In the genomic region with DNA sequence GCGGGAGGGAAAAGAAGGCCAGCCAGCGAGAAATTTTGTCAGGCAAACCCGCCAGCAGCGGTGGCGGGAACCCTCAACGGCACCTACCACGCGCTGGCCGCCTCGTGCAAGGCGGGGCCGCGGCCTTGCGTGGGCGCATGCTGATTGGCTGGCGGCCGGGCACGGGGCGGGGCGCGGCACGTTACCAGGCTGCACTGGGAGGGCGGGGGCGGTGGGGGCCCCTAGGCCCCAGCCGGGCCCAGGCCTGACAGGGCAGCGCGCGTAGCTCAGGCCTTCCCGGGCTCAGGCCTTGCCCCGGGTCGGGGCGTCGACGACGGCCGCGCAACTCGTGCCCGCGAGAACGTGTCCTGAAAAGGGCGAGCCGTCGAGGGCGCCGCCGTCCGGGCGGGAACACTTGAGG, we compare ENCODE assay signal across 9 mouse cellular contexts. TPM values are rescaled to one million over a fixed set of nuclear protein-coding genes. Genes with fewer than 3 reads are reported as not detected.
DNase-seq lines count a peak whose midpoint lies in the region; ATAC-seq lines count a peak whose summit lies in the region.
"Had no signal": no experiment of that assay in that cellular context is flagged by ENCODE, and none has a peak within 500 bp of the region (broad histone marks: within the 10 kb centered on the region; RNA-seq: fewer than 3 reads in every experiment).

No protein-coding gene starts in this region.

- no peak for DNase-seq in heart, postnatal 14 days
- DNase-seq in R1 (ENCODE audit: low read depth, low spot score), result peak; percentile 37
- no peak for DNase-seq in ovary, adult 18-20 months (ENCODE audit: low spot score)
- no peak for DNase-seq in right cerebral cortex, postnatal 10 days (ENCODE audit: low spot score in 2 of 2)

- no peak for ATAC-seq in heart, embryonic 16.5 days (replicated peaks; ENCODE audit: extremely low read depth, insufficient read depth, low FRiP score)
- ATAC-seq in hindbrain, embryonic 12.5 days (ENCODE audit: low FRiP score), result peak; percentile 53
- peak; percentile 78 for ATAC-seq in midbrain, embryonic 13.5 days
- ATAC-seq in CD4-positive, CD25-positive, alpha-beta regulatory T cell, adult 4 months, result no peak

- H3K9me3 ChIP-seq in heart, embryonic 16.5 days (replicated peaks; ENCODE audit: control insufficient read depth, low read length), result peaks cover 8% of the 10 kb centered on the region
- H3K9me3 ChIP-seq in hindbrain, embryonic 12.5 days (replicated peaks), result peaks cover 4% of the 10 kb centered on the region; the same call in 1 of the 2 replicates
- H3K9me3 ChIP-seq in midbrain, embryonic 13.5 days, result 0 out of 2 replicates have a peak, but pooled peaks cover 4% of the 10 kb centered on the region

- H3K4me1 ChIP-seq in heart, embryonic 16.5 days (ENCODE audit: control insufficient read depth, insufficient read depth, low read length), result no peaks in the 10 kb centered on the region
- H3K4me1 ChIP-seq in hindbrain, embryonic 12.5 days, result peaks cover 7% of the 10 kb centered on the region
- peaks cover 6% of the 10 kb centered on the region; the same call in 1 of the 2 replicates for H3K4me1 ChIP-seq in midbrain, embryonic 13.5 days (replicated peaks)

- H3K9ac ChIP-seq in heart, embryonic 16.5 days (ENCODE audit: low read length), result no peak overlapping the region
- no peak overlapping the region for H3K9ac ChIP-seq in hindbrain, embryonic 12.5 days
- H3K9ac ChIP-seq in midbrain, embryonic 13.5 days (replicated peaks), result no peak overlapping the region

- peak overlapping the region; percentile 77 for H3K4me2 ChIP-seq in heart, embryonic 16.5 days (ENCODE audit: low read depth, low read length)
- peak overlapping the region; percentile 53 for H3K4me2 ChIP-seq in hindbrain, embryonic 12.5 days (replicated peaks)
- H3K4me2 ChIP-seq in midbrain, embryonic 13.5 days (replicated peaks), result peak overlapping the region; percentile 65

- H3K4me3 ChIP-seq in heart, embryonic 16.5 days (ENCODE audit: low read length), result peak overlapping the region; percentile 59
- peak overlapping the region; percentile 50 for H3K4me3 ChIP-seq in hindbrain, embryonic 12.5 days
- peak overlapping the region; percentile 54 for H3K4me3 ChIP-seq in midbrain, embryonic 13.5 days (replicated peaks)

- intact Hi-C loops in heart, postnatal 14 days (cut with DNase I), result loop anchor here (5.0 kb wide), 1 partner anchor 125 kb away; a partner anchor contains a TSS

- H3K36me3 ChIP-seq in heart, embryonic 16.5 days (ENCODE audit: control insufficient read depth, insufficient read depth), result no peaks in the 10 kb centered on the region
- no peaks in the 10 kb centered on the region for H3K36me3 ChIP-seq in hindbrain, embryonic 12.5 days
- no peaks in the 10 kb centered on the region for H3K36me3 ChIP-seq in midbrain, embryonic 13.5 days

- peaks cover 17% of the 10 kb centered on the region for H3K27me3 ChIP-seq in heart, embryonic 16.5 days (ENCODE audit: control insufficient read depth, insufficient read depth, low read length)
- peaks cover 21% of the 10 kb centered on the region for H3K27me3 ChIP-seq in hindbrain, embryonic 12.5 days
- peaks cover 32% of the 10 kb centered on the region for H3K27me3 ChIP-seq in midbrain, embryonic 13.5 days

- no peak overlapping the region for H3K27ac ChIP-seq in heart, embryonic 16.5 days (ENCODE audit: low read length)
- no peak overlapping the region for H3K27ac ChIP-seq in hindbrain, embryonic 12.5 days
- no peak overlapping the region for H3K27ac ChIP-seq in midbrain, embryonic 13.5 days

- 45% methylated on average over 45 of the region's 49 CpGs for WGBS in heart, embryonic 16.5 days
- WGBS in hindbrain, embryonic 12.5 days, result 44% methylated on average over 46 of the region's 49 CpGs
- WGBS in midbrain, embryonic 13.5 days, result 59% methylated on average over 48 of the region's 49 CpGs

RNA-seq across cellular contexts. Expression of a gene that starts 0.6 kb away (rescaled TPM):
- polyA plus RNA-seq in heart, embryonic 16.5 days (2015; fragmentation: Nextera tagmentation; extraction: Ambion mirVana), result 0.21 TPM in 2 replicates
- total RNA-seq in heart, postnatal 14 days (2021), result not detected
- polyA plus RNA-seq in hindbrain, embryonic 12.5 days (2016; fragmentation: Nextera tagmentation; extraction: Ambion mirVana), result 1.4 and 1.5 TPM in 2 replicates
- polyA plus RNA-seq in midbrain, embryonic 13.5 days (2015; fragmentation: Nextera tagmentation; extraction: Ambion mirVana), result 0.55 and 0.62 TPM in 2 replicates
- 1 to 10 TPM in 1 of 2 experiments, under 1 TPM in 1; 0.93 to 1.3 TPM for polyA plus RNA-seq in CD4-positive, CD25-positive, alpha-beta regulatory T cell, adult 4 months (2017; shearing (Covaris generic))
- total RNA-seq: MEL had no signal

RNA-seq across cellular contexts. Expression of a gene that starts 43.1 kb away (rescaled TPM):
- 1.1 and 1.2 TPM in 2 replicates for polyA plus RNA-seq in heart, embryonic 16.5 days (2015; fragmentation: Nextera tagmentation; extraction: Ambion mirVana)
- 1 to 10 TPM; 4.8 to 4.9 TPM for total RNA-seq in heart, postnatal 14 days (2021)
- 5.2 and 5.5 TPM in 2 replicates for polyA plus RNA-seq in hindbrain, embryonic 12.5 days (2016; fragmentation: Nextera tagmentation; extraction: Ambion mirVana)
- polyA plus RNA-seq in midbrain, embryonic 13.5 days (2015; fragmentation: Nextera tagmentation; extraction: Ambion mirVana), result 3.5 and 3.7 TPM in 2 replicates
- 1 to 10 TPM; 2.3 to 6.2 TPM for polyA plus RNA-seq in CD4-positive, CD25-positive, alpha-beta regulatory T cell, adult 4 months (2017; shearing (Covaris generic))
- total RNA-seq: MEL had no signal

Comparison
In these comparisons a context has a peak if more than half of its experiments do, and no peak if none do; other contexts are left out.
1. ATAC-seq: peak in hindbrain, embryonic 12.5 days (single experiment) and midbrain, embryonic 13.5 days (single experiment); none in heart, embryonic 16.5 days (single experiment) and CD4-positive, CD25-positive, alpha-beta regulatory T cell, adult 4 months (single experiment).
2. Peak in every context shown above with its lines, with median percentiles within 50 percentile points of each other: H3K4me2 ChIP-seq and H3K4me3 ChIP-seq.